ENCODE assay signal across 23 mouse cellular contexts in the genomic region with DNA sequence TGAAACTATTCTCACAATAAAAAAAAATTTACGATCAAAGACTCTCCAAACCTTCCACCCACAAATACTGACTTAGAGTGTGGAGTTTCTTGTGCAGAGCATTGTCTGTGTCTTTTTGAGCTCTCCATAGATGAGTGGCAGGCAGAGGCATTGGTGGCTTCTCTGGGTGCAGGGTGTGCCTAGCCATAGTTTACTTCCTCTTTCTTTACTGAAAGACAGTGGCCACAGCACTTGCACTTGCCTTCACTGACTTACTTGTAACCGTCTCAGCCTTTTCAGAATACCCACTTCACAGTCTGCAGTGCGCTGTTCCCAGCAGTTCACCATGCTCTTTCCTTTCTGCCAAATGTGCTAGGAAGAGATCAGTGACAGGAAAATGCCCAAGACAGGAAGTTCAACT.
DNase-seq lines count a peak whose midpoint lies in the region; ATAC-seq and TF ChIP-seq lines count a peak whose summit lies in the region.
"Had no signal": no experiment of that assay in that cellular context is flagged by ENCODE, and none has a peak within 500 bp of the region (broad histone marks: within the 10 kb centered on the region; RNA-seq: fewer than 3 reads in every experiment).

No protein-coding gene starts in this region.

- H3K9ac ChIP-seq in limb, embryonic 13.5 days, result no peak overlapping the region
- H3K9ac ChIP-seq: hindbrain, embryonic 14.5 days; liver, embryonic 15.5 days; midbrain, embryonic 15.5 days had no signal

- no peaks in the 10 kb centered on the region for H3K9me3 ChIP-seq in limb, embryonic 13.5 days
- H3K9me3 ChIP-seq: forebrain, embryonic 10.5 days; heart, embryonic 10.5 days; liver, embryonic 15.5 days; midbrain, embryonic 15.5 days had no signal

- peak overlapping the region; percentile 28; the same call in 1 of the 2 replicates for H3K4me2 ChIP-seq in limb, embryonic 13.5 days (replicated peaks)
- H3K4me2 ChIP-seq: hindbrain, embryonic 14.5 days; liver, embryonic 15.5 days; midbrain, embryonic 15.5 days had no signal

- peaks cover 39% of the 10 kb centered on the region for H3K4me1 ChIP-seq in limb, embryonic 13.5 days
- H3K4me1 ChIP-seq in thymus, adult 2 months (replicated peaks; ENCODE audit: control insufficient read depth, insufficient read depth, low read length), result no peaks in the 10 kb centered on the region; the same call in 1 of the 2 replicates
- H3K4me1 ChIP-seq: heart, embryonic 10.5 days; liver, embryonic 15.5 days; midbrain, embryonic 15.5 days had no signal

- no peak for TF ChIP-seq POLR2A in thymus, adult 2 months (IDR thresholded peaks at IDR 0.05; ENCODE audit: control insufficient read depth, extremely low read depth, insufficient read depth, low read length, poor library complexity)

- H3K36me3 ChIP-seq in limb, embryonic 13.5 days, result no peaks in the 10 kb centered on the region
- H3K36me3 ChIP-seq in splenic B cell, adult 2 months (ENCODE audit: control insufficient read depth, insufficient read depth, low read length, poor library complexity, severe bottlenecking), result no peaks in the 10 kb centered on the region
- no peaks in the 10 kb centered on the region for H3K36me3 ChIP-seq in thymus, adult 2 months (ENCODE audit: control insufficient read depth, insufficient read depth, low read length)
- H3K36me3 ChIP-seq: forebrain, embryonic 10.5 days; heart, embryonic 10.5 days; liver, embryonic 15.5 days; midbrain, embryonic 15.5 days had no signal

- no peak for ATAC-seq in limb, embryonic 13.5 days (ENCODE audit: low FRiP score, low read depth)
- ATAC-seq: CD4-positive, CD25-positive, alpha-beta regulatory T cell, adult 4 months; midbrain, embryonic 15.5 days had no signal

- no peak for TF ChIP-seq CTCF in thymus, adult 2 months (IDR thresholded peaks at IDR 0.05; ENCODE audit: borderline replicate concordance, control insufficient read depth, extremely low read depth, insufficient read depth, low read length, poor library complexity)

- no peaks in the 10 kb centered on the region for H3K27me3 ChIP-seq in limb, embryonic 13.5 days
- no peaks in the 10 kb centered on the region for H3K27me3 ChIP-seq in splenic B cell, adult 2 months (ENCODE audit: control insufficient read depth, insufficient read depth, low read length, poor library complexity, severe bottlenecking)
- no peaks in the 10 kb centered on the region for H3K27me3 ChIP-seq in thymus, adult 2 months (ENCODE audit: control insufficient read depth, insufficient read depth, low read length)
- H3K27me3 ChIP-seq: liver, embryonic 15.5 days; midbrain, embryonic 15.5 days had no signal

- H3K27ac ChIP-seq in limb, embryonic 13.5 days, result peak overlapping the region; percentile 28; the same call in 1 of the 2 replicates
- H3K27ac ChIP-seq in thymus, adult 2 months (ENCODE audit: control insufficient read depth, insufficient read depth, low read length), result no peak overlapping the region
- H3K27ac ChIP-seq: forebrain, embryonic 10.5 days; heart, embryonic 10.5 days; hindbrain, embryonic 14.5 days; liver, embryonic 15.5 days; midbrain, embryonic 15.5 days; stomach, postnatal 0 days had no signal

- H3K4me3 ChIP-seq in limb, embryonic 13.5 days, result no peak overlapping the region
- no peak overlapping the region for H3K4me3 ChIP-seq in thymus, adult 2 months (ENCODE audit: control insufficient read depth, insufficient read depth, low read length)
- H3K4me3 ChIP-seq: forebrain, embryonic 10.5 days; heart, embryonic 10.5 days; liver, embryonic 15.5 days; midbrain, embryonic 15.5 days had no signal

- DNase-seq in spleen, postnatal 36 days (ENCODE audit: low spot score in 2 of 2), result peak; percentile 16 to 32
- DNase-seq in spleen, postnatal 4 days (ENCODE audit: low spot score in 2 of 2), result no peak
- DNase-seq in c-Kit-positive CD71-negative TER-119-negative erythroid progenitor cells, embryonic 14.5 days (ENCODE audit: low read depth), result peak; percentile 9
- DNase-seq in splenic B cell, adult 2 months (ENCODE audit: low read depth, low spot score), result peak; percentile 19
- DNase-seq in frontal cortex, postnatal 36 days (ENCODE audit: low spot score in 2 of 2), result no peak
- no peak for DNase-seq in thymus, adult 2 months
- DNase-seq: adrenal gland, postnatal 14 days; cerebellum, adult 8-10 months; gastrocnemius, postnatal 25 days; heart, postnatal 14 days; kidney, adult 11 months; kidney, postnatal 14 days; lung, postnatal 4 days; right cerebral cortex, adult 18-20 months; thymus, postnatal 36 days had no signal

- WGBS in limb, embryonic 13.5 days, result 38% methylated on average over 3 of the region's 3 CpGs
- WGBS in thymus, adult 2 months, result 12% methylated on average over 3 of the region's 3 CpGs

Comparison
In these comparisons a context has a peak if more than half of its experiments do, and no peak if none do; other contexts are left out.
1. DNase-seq: peak in spleen, postnatal 36 days (2 of 2), c-Kit-positive CD71-negative TER-119-negative erythroid progenitor cells, embryonic 14.5 days (single experiment) and splenic B cell, adult 2 months (single experiment); none in spleen, postnatal 4 days (0 of 2), frontal cortex, postnatal 36 days (0 of 2) and thymus, adult 2 months (single experiment).